9 mouse cellular contexts compared by ENCODE assay signal in the genomic region with DNA sequence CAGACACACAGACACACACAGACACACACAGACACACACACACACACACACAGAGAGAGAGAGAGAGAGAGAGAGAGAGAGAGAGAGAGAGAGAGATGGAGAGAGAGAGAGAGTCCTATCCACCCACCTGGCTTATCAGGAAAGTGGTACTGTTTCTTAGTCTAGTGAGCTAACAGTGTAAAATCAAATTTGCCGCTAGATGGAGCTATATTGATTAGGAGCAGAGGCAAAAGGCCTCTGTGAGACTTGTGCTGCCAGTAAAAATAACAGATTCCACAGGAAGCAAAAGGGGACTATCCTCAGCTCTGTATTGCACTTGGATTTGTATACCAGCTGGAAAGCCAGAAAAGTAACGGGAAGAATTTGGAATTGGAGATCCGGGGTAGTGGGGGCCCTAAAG.
DNase-seq lines count a peak whose midpoint lies in the region; ATAC-seq and TF ChIP-seq lines count a peak whose summit lies in the region.
"Had no signal": no experiment of that assay in that cellular context is flagged by ENCODE, and none has a peak within 500 bp of the region (broad histone marks: within the 10 kb centered on the region; RNA-seq: fewer than 3 reads in every experiment).

No protein-coding gene starts in this region.

- intact Hi-C loops in left cerebral cortex, adult 2 months (cut with DNase I), result loop anchor here (10.0 kb wide), 1 partner anchor 219 kb away; no protein-coding TSS in a partner anchor

- peak; percentile 51 for TF ChIP-seq CTCF in left cerebral cortex, adult 2 months (IDR thresholded peaks at IDR 0.05)

- H3K9ac ChIP-seq in embryonic facial prominence, embryonic 11.5 days (replicated peaks; ENCODE audit: low read length), result no peak overlapping the region
- H3K9ac ChIP-seq: limb, embryonic 13.5 days had no signal

- no peaks in the 10 kb centered on the region for H3K9me3 ChIP-seq in embryonic facial prominence, embryonic 11.5 days (replicated peaks; ENCODE audit: control insufficient read depth, low read length)
- no peaks in the 10 kb centered on the region for H3K9me3 ChIP-seq in embryonic facial prominence, embryonic 10.5 days
- H3K9me3 ChIP-seq: limb, embryonic 13.5 days had no signal

- H3K27me3 ChIP-seq in embryonic facial prominence, embryonic 11.5 days (ENCODE audit: control insufficient read depth, insufficient read depth, low read length), result no peaks in the 10 kb centered on the region
- peaks cover 44% of the 10 kb centered on the region for H3K27me3 ChIP-seq in embryonic facial prominence, embryonic 10.5 days (replicated peaks; ENCODE audit: low read depth, poor library complexity, severe bottlenecking)

- no peaks in the 10 kb centered on the region for H3K4me1 ChIP-seq in embryonic facial prominence, embryonic 11.5 days (ENCODE audit: control insufficient read depth, insufficient read depth, low read length)
- H3K4me1 ChIP-seq in embryonic facial prominence, embryonic 10.5 days, result no peaks in the 10 kb centered on the region
- H3K4me1 ChIP-seq: limb, embryonic 13.5 days had no signal

- no peak for ATAC-seq in embryonic facial prominence, embryonic 11.5 days (replicated peaks; ENCODE audit: insufficient number of reproducible peaks, low FRiP score, low TSS enrichment, low read depth)
- peak; percentile 56; the same call in 1 of the 2 replicates for ATAC-seq in megakaryocyte, adult 5-6 weeks (ENCODE audit: poor library complexity, severe bottlenecking)

- WGBS in embryonic facial prominence, embryonic 11.5 days, result 36% methylated on average over 3 of the region's 3 CpGs
- WGBS in embryonic facial prominence, embryonic 10.5 days, result 26% methylated on average over 3 of the region's 3 CpGs

- H3K27ac ChIP-seq in embryonic facial prominence, embryonic 11.5 days (replicated peaks; ENCODE audit: low read depth, low read length), result no peak overlapping the region
- H3K27ac ChIP-seq in embryonic facial prominence, embryonic 10.5 days (replicated peaks), result no peak overlapping the region
- H3K27ac ChIP-seq in left cerebral cortex, adult 2 months, result no peak overlapping the region
- H3K27ac ChIP-seq: limb, embryonic 13.5 days had no signal

- no peak overlapping the region for H3K4me3 ChIP-seq in embryonic facial prominence, embryonic 11.5 days (ENCODE audit: low read depth, low read length)
- H3K4me3 ChIP-seq in embryonic facial prominence, embryonic 10.5 days, result no peak overlapping the region
- no peak overlapping the region for H3K4me3 ChIP-seq in left cerebral cortex, adult 2 months
- H3K4me3 ChIP-seq: limb, embryonic 13.5 days had no signal

- no peak overlapping the region for H3K4me2 ChIP-seq in embryonic facial prominence, embryonic 11.5 days (ENCODE audit: low read depth, low read length)
- H3K4me2 ChIP-seq: limb, embryonic 13.5 days had no signal

- H3K36me3 ChIP-seq in embryonic facial prominence, embryonic 11.5 days (replicated peaks; ENCODE audit: control insufficient read depth, insufficient read depth, low read depth, low read length), result no peaks in the 10 kb centered on the region
- H3K36me3 ChIP-seq in embryonic facial prominence, embryonic 10.5 days (replicated peaks), result no peaks in the 10 kb centered on the region
- H3K36me3 ChIP-seq: limb, embryonic 13.5 days had no signal

- DNase-seq in embryonic facial prominence, embryonic 11.5 days (ENCODE audit: low spot score), result peak; percentile 68
- no peak for DNase-seq in embryonic facial prominence, embryonic 10.5 days (ENCODE audit: low spot score)
- no peak for DNase-seq in left cerebral cortex, adult 2 months (ENCODE audit: extremely low spot score in 1 of 2, low spot score in 2 of 2)
- DNase-seq in left cerebral cortex, adult 9 months (ENCODE audit: low spot score in 2 of 2), result no peak
- DNase-seq in R1 (ENCODE audit: low read depth, low spot score), result peak; percentile 27
- no peak for DNase-seq in spleen, postnatal 36 days (ENCODE audit: low spot score in 2 of 2)
- no peak for DNase-seq in T-cell, adult 2 months (ENCODE audit: low spot score)

Comparison
In these comparisons a context has a peak if more than half of its experiments do, and no peak if none do; other contexts are left out.
1. DNase-seq: peak in embryonic facial prominence, embryonic 11.5 days (single experiment) and R1 (single experiment); none in embryonic facial prominence, embryonic 10.5 days (single experiment), left cerebral cortex, adult 2 months (0 of 2), left cerebral cortex, adult 9 months (0 of 2), spleen, postnatal 36 days (0 of 2) and T-cell, adult 2 months (single experiment).